Mouse (Mus musculus) kidney, embryonic 14.5 days (tissue): ENCODE results near the gene Smarcal1. TPM values are rescaled to one million over a fixed set of nuclear protein-coding genes. Genes with fewer than 3 reads are reported as not detected.

ENCODE experiments used
- ATAC-seq: fragments of 200-750 bp; cut with Nextera tagmentation; 2 replicates; pipeline ENCODE4 v1.8.0; 2017; ENCODE audit warnings: moderate number of reproducible peaks, mild to moderate bottlenecking, moderate TSS enrichment, moderate library complexity; ENCODE audit not compliant: low FRiP score, low TSS enrichment
- H3K27ac ChIP-seq: fragments of 300-500 bp; sonication (generic); 2 replicates; pipeline ENCODE4 v1.5.1; 2014; ENCODE audit warnings: low read depth, mild to moderate bottlenecking, low read length, moderate library complexity, mixed read lengths
- H3K27me3 ChIP-seq: fragments of 300-500 bp; sonication (generic); 2 replicates; pipeline ENCODE4 v1.6.1; 2014; ENCODE audit warnings: mild to moderate bottlenecking, low read length; ENCODE audit not compliant: control insufficient read depth, insufficient read depth
- H3K36me3 ChIP-seq: fragments of 300-500 bp; sonication (generic); 2 replicates; pipeline ENCODE4 v1.6.1; 2014; ENCODE audit warnings: low read length, mixed read lengths; ENCODE audit not compliant: control insufficient read depth, insufficient read depth
- H3K4me1 ChIP-seq: fragments of 300-500 bp; sonication (generic); 2 replicates; pipeline ENCODE4 v1.6.1; 2014; ENCODE audit warnings: low read length, mixed read lengths; ENCODE audit not compliant: control insufficient read depth, insufficient read depth
- H3K4me2 ChIP-seq: fragments of 300-500 bp; sonication (generic); replicated peaks from 2 replicates; pipeline ENCODE4 v1.6.1; 2014; ENCODE audit warnings: low read depth, mild to moderate bottlenecking, low read length
- H3K4me3 ChIP-seq: fragments of 300-500 bp; sonication (generic); 2 replicates; pipeline ENCODE4 v1.5.1; 2014; ENCODE audit warnings: mild to moderate bottlenecking, low read length
- H3K9ac ChIP-seq: fragments of 300-500 bp; sonication (generic); 2 replicates; pipeline ENCODE4 v1.6.1; 2014; ENCODE audit warnings: low read depth, mild to moderate bottlenecking, low read length, moderate library complexity
- H3K9me3 ChIP-seq: fragments of 300-500 bp; sonication (generic); 2 replicates; pipeline ENCODE4 v1.6.1; 2016; ENCODE audit warnings: low read length; ENCODE audit not compliant: control insufficient read depth
- WGBS: fragments of 180-500 bp; shearing (Covaris S2); extraction: QIAGEN DNeasy Blood & Tissue Kit; methylation state at CpG from one replicate; pipeline ENCODE4 v1.1.7; 2014; 5-methylcytosine and 5-hydroxymethylcytosine counted together
- polyA plus RNA-seq: library from polyadenylated mRNA; unstranded; fragments of >200 nt; fragmentation: Nextera tagmentation; extraction: Ambion mirVana; gene quantifications from 2 replicates; pipeline ENCODE4 v1.2.1, GENCODE M21; 2014

Smarcal1 gene
- 16.0 and 24.4 TPM in 2 replicates for polyA plus RNA-seq

DNA sequence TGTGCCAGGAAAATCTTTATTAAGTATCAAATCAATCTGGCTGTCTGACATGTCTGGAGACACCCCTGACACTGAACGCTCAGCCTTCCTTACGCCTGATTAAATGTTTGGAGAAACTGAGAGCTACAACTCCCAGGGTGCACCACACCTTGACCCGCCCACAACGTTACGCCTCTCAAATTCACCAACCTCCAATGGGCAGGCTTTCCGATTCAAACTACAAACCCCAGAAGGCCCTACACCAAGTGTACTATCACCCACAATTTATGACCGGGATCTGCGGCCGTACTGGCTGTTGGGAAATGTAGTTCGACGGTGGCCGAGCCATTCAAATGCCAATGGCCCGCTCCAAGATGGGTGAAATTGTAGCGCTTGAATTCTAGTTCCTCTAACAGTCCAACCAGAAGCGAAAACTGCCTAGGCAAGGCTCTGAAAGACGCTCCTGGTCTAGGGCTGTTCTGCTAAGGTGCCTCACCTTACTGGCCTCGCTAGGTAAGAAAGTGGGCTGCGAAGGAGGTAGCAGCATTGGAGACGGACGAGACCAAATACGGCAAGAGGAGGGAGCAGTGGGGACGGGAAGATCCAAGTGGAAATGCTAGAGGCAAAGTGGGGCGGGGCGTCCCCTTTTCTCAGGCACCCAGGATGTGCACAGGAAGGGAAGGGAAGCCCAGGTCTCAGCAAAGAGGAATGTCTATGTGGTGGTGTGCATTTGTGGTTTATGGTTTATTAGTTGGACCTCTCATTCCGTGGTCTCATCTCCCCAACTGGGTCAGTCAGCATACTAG is at the start of gene Smarcal1:
TSS of gene Smarcal1 (plus strand) at position 305 of the 785 bp plus-strand sequence.
- WGBS, result 1% methylated on average over 25 of the region's 25 CpGs
- peak within 1 kb of the TSS; percentile 45 for H3K4me2 ChIP-seq
- ATAC-seq, result peak; percentile 99
- H3K27me3 ChIP-seq, result 0 out of 2 replicates have a peak, but pooled peaks cover 2% of the 10 kb centered on the region
- peak within 1 kb of the TSS; percentile 70 for H3K4me3 ChIP-seq
- H3K27ac ChIP-seq, result peak within 1 kb of the TSS; percentile 63; the same call in 1 of the 2 replicates
- no peaks in the 10 kb centered on the region for H3K9me3 ChIP-seq
- peaks cover 7% of the 10 kb centered on the region for H3K4me1 ChIP-seq
- peaks cover 16% of the 10 kb centered on the region for H3K36me3 ChIP-seq
- H3K9ac ChIP-seq, result peak within 1 kb of the TSS; percentile 60

DNA sequence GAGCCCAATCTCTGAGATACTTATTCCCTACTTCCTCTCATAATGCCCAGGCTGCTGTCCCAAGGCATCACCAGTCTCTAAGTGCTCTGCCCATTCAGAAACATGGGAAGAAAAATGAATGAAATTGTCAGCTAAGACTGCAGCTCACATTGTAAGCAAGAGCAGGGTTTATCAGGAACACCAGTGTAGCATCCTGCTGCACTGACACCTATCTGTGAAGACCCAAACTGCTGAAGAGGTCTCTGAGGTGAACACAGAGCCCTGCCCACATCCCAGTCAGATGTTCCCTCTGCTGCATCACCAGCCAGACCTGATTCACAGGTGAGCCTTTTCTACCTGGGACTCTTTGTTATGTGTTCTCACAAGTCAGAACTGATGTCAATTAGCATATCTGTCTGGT is 49.6 kb upstream of the Smarcal1 start:
- Histone ChIP-seq H3K36me3 (no peaks in the 10 kb centered on the region), H3K9me3 (no peaks in the 10 kb centered on the region), H3K4me2 (no peak overlapping the region), H3K4me3 (no peak overlapping the region), H3K27ac (no peak overlapping the region), H3K4me1 (peaks cover 10% of the 10 kb centered on the region; the same call in 1 of the 2 replicates), H3K9ac (no peak overlapping the region), H3K27me3 (peaks cover 25% of the 10 kb centered on the region)
- ATAC-seq, result no peak

DNA sequence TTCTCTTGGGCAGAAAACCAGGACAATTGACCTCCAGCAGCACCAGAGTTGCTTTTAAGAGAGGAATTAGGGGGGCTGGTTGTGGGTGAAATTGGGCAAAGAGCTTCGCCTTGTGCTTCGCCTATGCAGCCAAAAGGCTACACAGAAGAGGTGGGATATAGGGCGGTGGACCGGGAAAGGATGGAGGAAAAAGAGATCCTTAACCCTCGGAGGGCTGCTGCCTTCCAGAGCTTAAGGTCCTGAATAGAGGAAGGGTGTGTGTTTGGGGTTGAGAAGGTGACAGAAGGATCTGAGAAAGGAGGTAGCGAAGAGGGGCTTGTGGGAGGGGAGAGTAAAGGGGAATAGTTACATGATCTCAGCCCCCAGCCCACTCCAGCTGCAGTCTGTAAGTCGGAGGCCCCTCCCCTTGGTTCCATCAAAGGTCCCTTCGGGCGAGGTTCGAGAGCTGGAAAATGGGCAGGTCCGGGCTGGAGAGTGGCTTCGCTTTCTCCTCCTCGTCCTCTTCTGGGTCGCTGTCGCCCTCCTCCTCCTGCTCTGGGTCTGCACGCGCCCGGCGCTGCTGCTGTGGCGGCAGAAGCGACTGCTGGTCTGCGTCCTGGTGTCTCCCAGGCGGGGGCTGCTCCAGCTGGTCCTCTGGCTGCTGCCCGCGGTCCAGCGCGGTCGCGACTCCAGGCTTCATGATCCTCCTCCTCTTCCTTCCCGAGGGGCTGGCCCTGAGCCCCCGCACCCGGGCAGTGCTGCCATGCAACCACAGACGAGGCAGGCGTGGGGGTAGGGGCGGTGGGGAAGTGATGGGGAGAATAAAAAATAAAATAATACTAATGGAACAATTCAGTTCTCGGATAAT is 47.1 kb upstream of the Smarcal1 start:
- H3K9me3 ChIP-seq, result no peaks in the 10 kb centered on the region
- peaks cover 25% of the 10 kb centered on the region for H3K27me3 ChIP-seq
- peak overlapping the region; percentile 59 for H3K4me2 ChIP-seq
- H3K4me1 ChIP-seq, result peaks cover 10% of the 10 kb centered on the region; the same call in 1 of the 2 replicates
- H3K9ac ChIP-seq, result 0 out of 2 replicates have a peak overlapping the region, but pooled peaks have one; percentile 12
- ATAC-seq, result peak; percentile 61
- H3K27ac ChIP-seq, result no peak overlapping the region
- 2% methylated on average over 32 of the region's 36 CpGs for WGBS
- no peaks in the 10 kb centered on the region for H3K36me3 ChIP-seq
- peak overlapping the region; percentile 33 for H3K4me3 ChIP-seq

DNA sequence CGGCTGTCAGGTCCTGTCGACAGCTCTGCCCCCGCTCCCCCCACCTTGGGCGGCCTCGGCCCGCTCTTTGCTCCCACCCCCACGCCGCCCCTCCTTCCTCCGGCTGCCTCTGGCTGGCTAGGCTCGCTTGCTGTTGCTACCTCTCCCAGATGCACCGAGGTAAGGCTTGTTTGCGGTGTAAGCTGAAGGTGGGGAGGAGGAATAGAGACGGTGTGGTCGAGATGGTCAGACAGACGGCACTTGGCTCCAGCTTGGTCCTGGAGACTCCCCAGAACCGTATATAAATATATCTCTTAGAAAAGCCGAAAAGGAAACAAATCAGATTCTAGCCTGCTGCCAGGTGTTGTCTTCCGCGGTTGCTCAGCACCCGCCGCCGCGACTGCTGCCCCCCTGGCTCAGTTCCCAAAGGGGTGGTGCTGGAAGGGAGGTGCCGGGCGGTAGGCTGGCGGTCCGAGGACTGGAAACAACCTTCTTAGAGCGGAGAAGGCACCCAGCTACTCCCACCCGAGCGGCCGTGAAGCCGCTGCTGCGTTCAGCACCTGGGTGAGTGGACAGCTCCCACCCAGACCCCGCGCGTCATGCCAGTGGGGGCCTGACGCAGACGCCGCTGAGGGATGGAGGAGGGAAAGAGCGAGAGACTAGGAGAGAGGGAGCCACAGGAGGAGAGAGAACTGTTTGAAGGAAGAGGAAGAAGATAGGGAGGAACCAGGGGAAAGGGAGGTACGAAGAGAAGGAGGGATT is 46.3 kb upstream of the Smarcal1 start, which contains the start of gene March4:
TSS of gene March4 (minus strand) at position 320 of the 741 bp plus-strand sequence.
- no peak within 1 kb of the TSS for H3K27ac ChIP-seq
- no peaks in the 10 kb centered on the region for H3K36me3 ChIP-seq
- H3K9ac ChIP-seq, result peak within 1 kb of the TSS; percentile 12; the same call in 1 of the 2 replicates
- H3K4me3 ChIP-seq, result peak within 1 kb of the TSS; percentile 33
- H3K4me2 ChIP-seq, result peak within 1 kb of the TSS; percentile 59
- peaks cover 25% of the 10 kb centered on the region for H3K27me3 ChIP-seq
- peaks cover 10% of the 10 kb centered on the region; the same call in 1 of the 2 replicates for H3K4me1 ChIP-seq
- no peaks in the 10 kb centered on the region for H3K9me3 ChIP-seq
- WGBS, result 1% methylated on average over 41 of the region's 41 CpGs
- peak; percentile 91 for ATAC-seq

DNA sequence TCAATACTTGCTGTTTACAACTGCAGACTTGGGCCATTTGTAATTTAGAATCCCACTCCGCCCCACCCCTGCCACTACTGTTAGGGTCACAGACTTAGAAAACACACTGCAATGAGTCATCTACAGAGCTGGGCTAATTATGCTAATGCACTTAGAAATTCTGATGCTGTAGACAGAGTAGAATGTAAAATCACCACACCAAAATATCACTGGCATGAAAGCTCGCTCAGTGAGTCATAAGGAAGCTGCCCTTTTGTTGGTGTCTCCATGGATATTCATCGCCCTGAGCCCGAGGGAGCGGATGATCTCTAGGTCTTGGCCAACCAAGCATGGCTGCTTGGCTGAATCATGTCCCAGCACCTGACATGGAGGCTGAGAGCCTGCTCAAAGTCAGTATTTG is 44.8 kb upstream of the Smarcal1 start:
- WGBS, result 77% methylated on average over 5 of the region's 5 CpGs
- Histone ChIP-seq H3K27me3 (peaks cover 25% of the 10 kb centered on the region), H3K9me3 (no peaks in the 10 kb centered on the region), H3K9ac (no peak overlapping the region), H3K4me2 (no peak overlapping the region), H3K4me3 (no peak overlapping the region), H3K4me1 (peaks cover 10% of the 10 kb centered on the region; the same call in 1 of the 2 replicates), H3K27ac (no peak overlapping the region), H3K36me3 (no peaks in the 10 kb centered on the region)
- ATAC-seq, result no peak

DNA sequence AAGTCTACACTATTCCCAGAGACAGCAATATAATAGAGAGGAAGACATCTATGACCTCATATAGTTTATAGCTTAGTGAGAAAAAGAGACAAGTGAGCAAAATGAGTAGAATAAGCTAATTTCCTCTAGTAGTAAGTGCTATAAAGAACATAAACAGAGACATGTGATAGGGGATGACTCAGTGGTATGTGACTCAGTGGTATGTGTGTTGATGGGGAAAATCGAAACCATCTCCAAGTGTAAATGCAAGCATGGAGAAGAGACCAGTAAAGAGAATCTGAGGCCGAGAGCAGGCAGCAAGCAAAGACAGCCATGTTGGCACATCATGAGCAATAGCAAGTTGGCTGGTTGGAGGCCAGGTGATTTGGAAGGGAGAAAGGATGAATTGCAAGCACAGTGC is 32.7 kb upstream of the Smarcal1 start:
- WGBS, result 86% methylated on average over 2 of the region's 2 CpGs
- Histone ChIP-seq H3K9me3 (no peaks in the 10 kb centered on the region), H3K27me3 (no peaks in the 10 kb centered on the region), H3K36me3 (no peaks in the 10 kb centered on the region), H3K4me1 (no peaks in the 10 kb centered on the region), H3K4me3 (no peak overlapping the region), H3K4me2 (no peak overlapping the region), H3K9ac (no peak overlapping the region), H3K27ac (no peak overlapping the region)
- no peak for ATAC-seq

DNA sequence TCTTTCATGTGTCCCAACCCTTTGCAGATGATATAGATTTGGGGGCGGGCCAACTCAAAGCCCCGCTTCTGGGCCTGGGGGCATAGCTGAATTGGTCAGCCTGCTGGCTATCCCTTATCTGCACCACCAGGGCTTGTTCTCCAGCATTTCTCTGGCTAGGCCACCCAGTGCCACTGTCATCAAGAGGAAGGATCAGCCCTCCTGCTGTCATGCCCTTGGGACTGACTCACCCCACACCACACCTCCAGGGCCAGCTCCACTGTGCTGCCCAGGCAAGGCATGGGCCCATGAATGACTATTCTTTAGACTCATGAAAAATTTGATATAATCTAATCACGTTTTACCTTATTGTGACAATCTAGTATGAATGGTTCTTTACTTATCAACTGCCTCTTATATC is 26.6 kb upstream of the Smarcal1 start:
- no peak overlapping the region for H3K9ac ChIP-seq
- WGBS, result 74% methylated on average over 3 of the region's 3 CpGs
- no peaks in the 10 kb centered on the region for H3K9me3 ChIP-seq
- H3K4me2 ChIP-seq, result no peak overlapping the region
- no peak overlapping the region for H3K27ac ChIP-seq
- no peaks in the 10 kb centered on the region for H3K4me1 ChIP-seq
- H3K4me3 ChIP-seq, result no peak overlapping the region
- H3K36me3 ChIP-seq, result no peaks in the 10 kb centered on the region
- ATAC-seq, result no peak
- H3K27me3 ChIP-seq, result no peaks in the 10 kb centered on the region

DNA sequence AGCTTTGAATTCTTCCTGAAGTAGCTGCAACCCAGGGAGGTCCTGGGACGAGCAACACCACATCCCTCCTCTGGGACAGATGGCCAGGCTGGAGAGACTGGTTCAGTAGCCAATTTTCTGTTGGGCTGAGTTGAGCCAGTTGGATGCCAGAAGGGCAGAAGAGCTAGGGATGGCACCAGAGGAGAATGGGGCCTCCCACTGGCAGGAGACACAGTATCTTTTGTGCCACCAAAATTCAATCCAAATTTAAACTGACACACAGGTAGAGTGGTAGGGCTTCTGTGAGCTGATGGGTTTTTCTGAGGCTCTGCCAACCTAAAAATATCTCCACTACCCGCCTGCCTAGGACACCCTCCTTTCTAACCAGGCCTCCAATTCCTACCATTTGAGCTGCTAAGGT is 24.4 kb upstream of the Smarcal1 start:
- Histone ChIP-seq H3K27me3 (no peaks in the 10 kb centered on the region), H3K36me3 (no peaks in the 10 kb centered on the region), H3K4me2 (no peak overlapping the region), H3K27ac (no peak overlapping the region), H3K4me3 (no peak overlapping the region), H3K4me1 (no peaks in the 10 kb centered on the region), H3K9me3 (no peaks in the 10 kb centered on the region), H3K9ac (no peak overlapping the region)
- WGBS, result 69% methylated on average over 2 of the region's 2 CpGs
- ATAC-seq, result no peak
